Mouse (Mus musculus) megakaryocyte, embryonic 14.5 days (primary cell): ENCODE measurements around the gene Hcrt. TPM values are rescaled to one million over a fixed set of nuclear protein-coding genes. Genes with fewer than 3 reads are reported as not detected.

Experiments used
- H3K27me3 ChIP-seq: replicated peaks from 2 replicates; pipeline ENCODE3; 2012; ENCODE audit warnings: inconsistent platforms
- H3K36me3 ChIP-seq: replicated peaks from 2 replicates; pipeline ENCODE3; 2012; ENCODE audit warnings: low read length, inconsistent platforms, mixed read lengths
- H3K4me1 ChIP-seq: 2 replicates; pipeline ENCODE4 v1.6.1; 2012; ENCODE audit warnings: inconsistent platforms
- H3K4me3 ChIP-seq: replicated peaks from 2 replicates; pipeline ENCODE3; 2012; ENCODE audit warnings: moderate library complexity, mild to moderate bottlenecking, inconsistent platforms
- H3K9me3 ChIP-seq: 2 replicates; pipeline ENCODE4 v1.6.1; 2012; ENCODE audit warnings: inconsistent platforms
- FLI1 ChIP-seq: IDR thresholded peaks from 2 replicates; pipeline ENCODE4 v1.6.1; 2012; ENCODE audit warnings: low read length, inconsistent platforms, mixed read lengths
- GATA1 ChIP-seq: IDR thresholded peaks from 3 replicates; pipeline ENCODE4 v1.6.1; 2012; ENCODE audit warnings: mixed read lengths, low read length, inconsistent platforms, borderline replicate concordance
- polyA plus RNA-seq: library from polyadenylated mRNA; stranded (reverse); fragments of >175 nt; gene quantifications from 2 replicates; pipeline ENCODE4 v1.2.3, GENCODE M21; 2012; ENCODE audit warnings: low replicate concordance; ENCODE audit not compliant: insufficient read depth

Hcrt gene
- polyA plus RNA-seq, 1 experiment: not detected

DNA sequence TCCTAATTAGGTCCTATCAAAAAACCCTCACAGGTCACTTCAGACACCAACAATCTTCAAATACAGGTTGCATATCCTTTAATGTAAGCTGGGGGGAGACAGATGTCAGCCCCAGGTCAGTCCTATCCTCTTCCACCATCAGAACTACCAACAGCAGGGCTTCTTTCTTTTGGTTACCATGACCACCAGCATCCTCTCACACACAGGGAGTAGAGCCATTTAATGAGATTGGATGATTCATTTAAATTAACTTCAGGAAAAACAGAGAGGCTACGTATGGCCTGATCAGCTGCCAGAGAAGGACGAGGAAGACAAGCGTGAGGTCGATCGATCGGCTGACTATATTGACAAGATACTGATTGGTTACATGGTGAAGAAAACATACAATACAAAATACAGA is 47.8 kb downstream of the Hcrt start:
- TF ChIP-seq FLI1: no peak
- TF ChIP-seq GATA1: no peak
- no peak overlapping the region for H3K4me3 ChIP-seq
- no peaks in the 10 kb centered on the region for H3K27me3 ChIP-seq
- H3K4me1 ChIP-seq: peaks cover 86% of the 10 kb centered on the region
- H3K36me3 ChIP-seq: peaks cover 66% of the 10 kb centered on the region
- H3K9me3 ChIP-seq: no peaks in the 10 kb centered on the region

DNA sequence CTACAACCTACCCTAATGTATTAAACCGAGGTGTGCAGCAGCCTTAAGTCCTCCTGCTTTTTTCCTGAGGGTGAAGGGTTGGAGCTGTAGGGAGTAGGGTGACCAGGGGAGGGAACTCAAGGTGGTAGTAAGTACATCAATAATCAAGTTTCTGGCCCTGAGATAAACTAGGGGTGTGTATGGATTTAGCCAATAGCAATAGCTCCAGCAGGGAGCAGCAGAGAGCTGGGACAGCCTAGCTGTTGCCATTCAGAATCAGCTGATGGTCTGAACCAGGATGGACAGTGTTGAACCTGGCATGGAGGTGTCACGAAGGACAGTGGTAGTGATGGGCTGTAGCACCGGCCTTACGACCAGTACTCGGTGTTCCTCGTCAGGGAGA is 48.2 kb downstream of the Hcrt start:
- TF ChIP-seq FLI1 (no peak), GATA1 (no peak)
- Histone ChIP-seq H3K27me3 (no peaks in the 10 kb centered on the region), H3K4me1 (peaks cover 81% of the 10 kb centered on the region), H3K9me3 (no peaks in the 10 kb centered on the region), H3K36me3 (peaks cover 65% of the 10 kb centered on the region), H3K4me3 (peak overlapping the region; percentile 92)

DNA sequence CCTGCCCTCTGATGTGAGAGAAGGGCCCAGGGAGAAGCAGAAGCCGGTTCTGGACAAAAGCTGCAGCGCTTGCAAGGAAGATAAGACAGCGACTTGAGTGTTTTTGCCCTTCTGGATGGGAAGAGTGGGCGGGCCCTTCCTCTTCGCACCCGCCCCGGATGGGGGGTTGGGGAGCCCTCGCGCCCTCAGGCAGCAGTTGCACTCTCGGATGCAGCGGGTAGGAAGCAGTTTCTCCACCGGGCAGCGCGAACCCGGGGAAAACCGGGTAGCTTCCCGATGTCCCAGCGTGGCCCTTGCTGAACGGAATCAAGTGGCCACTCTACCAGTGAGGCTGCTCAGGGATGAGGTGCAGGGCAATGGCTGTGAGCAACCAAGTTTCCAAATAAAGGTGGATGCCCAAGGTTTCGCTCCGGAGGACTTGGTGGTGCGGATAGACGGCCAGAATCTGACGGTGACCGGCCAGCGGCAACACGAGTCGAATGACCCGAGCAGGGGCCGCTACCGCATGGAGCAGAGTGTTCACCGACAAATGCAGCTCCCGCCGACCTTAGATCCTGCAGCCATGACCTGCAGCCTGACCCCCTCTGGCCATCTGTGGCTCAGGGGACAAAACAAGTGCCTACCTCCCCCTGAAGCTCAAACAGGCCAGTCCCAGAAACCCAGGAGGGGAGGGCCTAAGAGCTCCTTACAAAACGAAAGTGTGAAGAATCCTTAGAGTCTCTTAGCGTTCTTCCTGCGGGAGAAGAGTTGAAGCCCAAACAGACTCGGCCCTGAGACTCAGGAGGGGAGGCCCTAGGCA is 48.8 kb downstream of the Hcrt start, which contains the start of gene Hspb9:
Hspb9 (plus strand) TSS at position 116 of the 799 bp plus-strand sequence.
- TF ChIP-seq FLI1 (no peak), GATA1 (no peak)
- Histone ChIP-seq H3K9me3 (no peaks in the 10 kb centered on the region), H3K4me1 (peaks cover 76% of the 10 kb centered on the region), H3K4me3 (peak within 1 kb of the TSS; percentile 92), H3K27me3 (no peaks in the 10 kb centered on the region), H3K36me3 (peaks cover 65% of the 10 kb centered on the region)

DNA sequence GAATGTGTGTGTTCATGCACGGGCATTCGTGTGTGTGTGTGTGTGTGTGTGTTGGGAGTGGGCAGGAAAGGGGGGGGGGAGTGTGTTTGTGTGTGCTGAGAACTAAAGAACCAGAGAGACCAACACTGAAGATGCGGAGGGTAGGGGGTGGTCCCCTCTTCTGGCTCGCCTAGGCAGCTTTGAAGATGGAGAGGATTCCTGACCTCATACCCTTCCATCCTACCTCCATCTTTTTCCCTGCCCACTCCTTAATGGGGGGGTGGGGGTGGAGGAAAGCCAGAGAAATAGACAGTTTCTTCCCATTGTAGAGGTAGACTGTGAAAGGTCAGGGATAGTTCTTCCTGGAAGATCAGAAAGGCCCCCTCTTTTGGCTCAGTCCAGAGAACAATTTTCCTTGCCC is 49.6 kb downstream of the Hcrt start:
- H3K4me3 ChIP-seq: peak overlapping the region; percentile 92
- H3K36me3 ChIP-seq: peaks cover 65% of the 10 kb centered on the region
- H3K9me3 ChIP-seq: no peaks in the 10 kb centered on the region
- no peaks in the 10 kb centered on the region for H3K27me3 ChIP-seq
- H3K4me1 ChIP-seq: peaks cover 73% of the 10 kb centered on the region
- TF ChIP-seq GATA1: no peak

DNA sequence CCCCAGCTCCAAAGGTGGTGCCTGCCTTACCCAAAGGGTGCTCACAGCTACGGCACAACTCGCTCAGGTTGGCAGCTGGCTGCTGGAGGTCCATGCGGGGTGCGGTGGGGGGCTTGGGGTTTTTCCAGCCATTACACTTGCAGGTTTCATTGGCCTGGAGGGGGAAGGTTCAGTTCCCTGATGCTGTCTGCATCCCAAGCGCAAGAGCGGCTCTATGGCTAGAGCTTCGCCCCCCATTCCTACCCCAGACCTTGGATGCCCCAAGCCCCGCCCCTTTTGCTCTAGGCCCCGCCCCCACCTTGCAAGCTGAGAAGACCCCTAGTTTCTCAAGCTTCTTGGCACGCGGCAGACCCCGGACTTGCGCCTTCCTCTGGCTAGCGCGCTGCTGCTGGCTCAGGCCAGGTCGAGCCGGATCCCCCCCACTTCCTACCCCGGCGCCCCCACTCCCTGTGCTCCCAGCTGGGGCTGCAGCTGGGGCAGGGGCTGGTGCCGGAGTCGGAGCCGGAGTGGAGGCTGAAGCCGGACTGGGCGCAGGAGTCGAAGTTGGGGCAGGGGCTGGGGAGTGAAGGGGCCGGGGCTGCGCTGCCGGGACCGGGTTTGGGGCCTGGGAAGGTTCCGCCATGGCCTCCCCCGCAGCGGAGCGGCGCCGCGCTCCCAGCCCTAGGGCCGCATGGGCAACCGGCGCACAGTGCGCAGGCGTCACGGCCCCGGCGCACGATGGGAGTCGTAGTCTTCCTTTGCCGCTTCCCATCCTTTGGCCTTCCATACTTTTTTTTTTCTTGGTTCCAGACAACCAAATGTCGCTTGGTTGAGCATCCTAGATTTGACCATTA is 50.7 kb downstream of the Hcrt start, which contains the start of gene Kat2a:
Kat2a (minus strand) TSS at position 683 of the 833 bp plus-strand sequence.
- H3K27me3 ChIP-seq: no peaks in the 10 kb centered on the region
- peaks cover 66% of the 10 kb centered on the region for H3K4me1 ChIP-seq
- H3K36me3 ChIP-seq: peaks cover 65% of the 10 kb centered on the region
- peak within 1 kb of the TSS; percentile 94 for H3K4me3 ChIP-seq
- TF ChIP-seq FLI1: no peak
- no peak for TF ChIP-seq GATA1
- no peaks in the 10 kb centered on the region for H3K9me3 ChIP-seq

Other genes with a start within 250 kb of the Hcrt start
- gene Acly, start 234.9 kb downstream of the Hcrt start, polyA plus RNA-seq: 7.2 and 21.1 TPM in 2 replicates
- 0.29 TPM in 1 of 2 replicates, not detected in the other for gene Ttc25, start 217.3 kb downstream of the Hcrt start, polyA plus RNA-seq
- gene Cnp, start 188.0 kb downstream of the Hcrt start, polyA plus RNA-seq: 13.3 and 17.1 TPM in 2 replicates
- 62.7 and 103 TPM in 2 replicates for gene Nkiras2, start 143.7 kb downstream of the Hcrt start, polyA plus RNA-seq
- 1.8 and 86.6 TPM in 2 replicates for gene Dnajc7, start 142.8 kb downstream of the Hcrt start, polyA plus RNA-seq
- gene Zfp385c, start 70.5 kb downstream of the Hcrt start, polyA plus RNA-seq: 0.39 TPM in 1 of 2 replicates, not detected in the other
- 9.2 TPM in 1 of 2 replicates, not detected in the other for gene Dhx58, start 58.7 kb downstream of the Hcrt start, polyA plus RNA-seq
- gene Kat2a, start 50.5 kb downstream of the Hcrt start, polyA plus RNA-seq: 30.5 and 34.7 TPM in 2 replicates
- 0.54 TPM in 1 of 2 replicates, not detected in the other for gene Hspb9, start 49.1 kb downstream of the Hcrt start, polyA plus RNA-seq
- gene Rab5c, start 24.7 kb downstream of the Hcrt start, polyA plus RNA-seq: 502 and 744 TPM in 2 replicates
- gene Kcnh4, start 3.0 kb downstream of the Hcrt start, polyA plus RNA-seq: 0.43 TPM in 1 of 2 replicates, not detected in the other
- gene Ghdc, start 8.0 kb upstream of the Hcrt start, polyA plus RNA-seq: 2.2 and 7.2 TPM in 2 replicates
- gene Stat5b, start 87.8 kb upstream of the Hcrt start, polyA plus RNA-seq: 5.7 and 12.8 TPM in 2 replicates
- 2.3 and 3.9 TPM in 2 replicates for gene Stat5a, start 96.4 kb upstream of the Hcrt start, polyA plus RNA-seq
- 63.3 and 82.6 TPM in 2 replicates for gene Stat3, start 176.6 kb upstream of the Hcrt start, polyA plus RNA-seq
- gene Cavin1, start 208.0 kb upstream of the Hcrt start, polyA plus RNA-seq: 24.1 and 43.9 TPM in 2 replicates
- 90.5 and 153 TPM in 2 replicates for gene Atp6v0a1, start 246.5 kb upstream of the Hcrt start, polyA plus RNA-seq